Mouse (Mus musculus) E14TG2a.4 (cell line): ENCODE data around the gene Nid2.

Experiments
- CTCF ChIP-seq: conservative IDR thresholded peaks from 2 replicates; pipeline ENCODE4 v1.5.1; 2014; ENCODE audit warnings: low read length
- NANOG ChIP-seq: IDR thresholded peaks from 2 replicates; pipeline ENCODE4 v1.6.1; 2014; ENCODE audit warnings: borderline replicate concordance, low read length, mixed read lengths

DNA sequence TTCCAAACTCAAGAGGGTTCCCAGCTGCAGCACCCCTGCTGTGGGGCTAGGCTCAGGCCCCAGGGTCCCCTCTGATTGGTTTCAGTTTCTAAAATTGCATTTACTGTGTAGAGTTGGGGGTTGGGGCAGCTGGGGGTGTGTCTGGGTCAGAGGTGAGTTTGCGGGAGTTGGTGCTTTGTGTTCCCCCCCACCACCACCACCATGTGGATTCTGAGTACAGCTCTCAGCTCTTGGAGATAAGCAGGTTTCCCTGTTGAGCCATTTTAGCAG, 15.2 kb downstream of the Nid2 start:
- no peak for TF ChIP-seq CTCF
- TF ChIP-seq NANOG = no peak
